Mouse (Mus musculus): ENCODE measurements at regions not wholly inside any gene's neighbourhood (a gene's known extent, or its start where the extent isn't known, plus 50 kb on each side); places are given as distances from the start of the nearest gene placed in this dataset.

DNA sequence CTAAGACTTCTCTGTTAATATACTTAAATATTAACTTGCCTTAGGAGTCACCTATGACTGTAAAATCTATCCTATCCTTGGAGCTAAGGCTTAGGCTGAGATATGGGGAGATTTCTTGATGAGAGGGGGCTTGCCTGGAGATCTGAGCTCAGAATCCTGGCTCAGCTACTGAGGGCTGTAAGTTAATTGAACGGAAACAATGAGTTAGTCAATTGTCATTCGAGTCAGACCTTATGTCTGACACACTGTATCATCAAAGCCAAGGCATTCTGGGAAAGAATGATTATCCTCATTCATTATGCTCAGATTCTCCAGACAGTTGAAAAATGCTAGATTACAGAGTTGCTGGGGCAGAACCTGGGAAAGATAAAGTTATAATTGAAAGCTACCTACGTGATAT lies 118.5 kb downstream of the Zfp395 start:
- no peak for DNase-seq (ENCODE audit: low read depth, low spot score)

DNA sequence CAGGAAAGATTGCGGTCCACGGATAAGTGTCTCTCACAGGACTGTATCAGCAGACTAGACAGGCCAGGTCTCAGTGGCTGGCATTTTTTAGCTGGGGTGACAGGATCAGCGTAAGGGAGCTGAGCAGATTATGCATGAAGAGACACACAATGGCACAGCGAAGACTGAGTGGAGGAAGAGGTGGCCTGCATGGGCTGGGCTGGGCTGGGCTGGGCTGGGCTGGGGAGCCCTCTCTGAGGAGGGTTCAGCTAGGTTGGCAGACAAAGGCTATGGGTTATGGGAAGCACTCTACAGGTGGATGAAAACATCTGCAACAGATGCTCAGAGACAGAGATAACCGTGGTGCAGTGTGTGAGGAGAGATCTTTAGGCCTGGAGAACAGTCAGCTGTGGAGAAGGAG lies 121.6 kb downstream of the Zfp395 start:
- DNase-seq (ENCODE audit: low read depth, low spot score): no peak

DNA sequence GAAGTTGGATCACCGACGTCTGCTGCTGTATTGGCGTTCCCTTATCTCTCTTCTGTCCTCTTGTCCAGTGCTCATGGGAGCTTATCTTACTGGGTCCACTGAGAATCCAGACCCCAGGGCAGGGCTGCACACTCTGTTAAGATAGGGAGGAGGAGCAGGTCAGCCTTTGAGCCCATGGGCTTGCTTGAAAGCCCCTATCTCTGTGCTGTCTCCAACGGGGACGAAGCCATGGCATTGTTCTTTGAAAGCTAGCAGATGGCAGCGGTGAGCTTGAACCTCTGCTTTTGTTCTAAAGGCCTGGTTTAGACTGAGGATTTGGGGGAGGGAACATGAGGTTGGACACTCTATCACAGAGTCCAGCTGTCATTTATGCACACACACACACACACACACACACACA lies 122.2 kb downstream of the Zfp395 start:
- DNase-seq (ENCODE audit: low read depth, low spot score): peak; percentile 24

Data from mesoderm, embryonic 11.5 days (tissue).